Mouse (Mus musculus) lung, postnatal 14 days (tissue): ENCODE results near the gene Olfr223.
"Not testable (repeated sequence)": the region's sequence is repeated elsewhere in the genome, so short reads cannot be mapped to it uniquely, and the experiment has no call there.

Experiments
- DNase-seq: peaks from one replicate; pipeline ENCODE4 v3.0.0; 2021

Olfr223 gene

GRCm38 (mm10) chr11:59593189-59593588 is at the start of gene Olfr223:
Gene Olfr223 (minus strand): TSS chr11:59593289.
- no peak for DNase-seq

GRCm38 (mm10) chr11:59642420-59642819 is 49.3 kb upstream of the Olfr223 start:
- no peak for DNase-seq

- no peak for DNase-seq
Observed at GRCm38 (mm10) chr11:59641227-59641626, 48.1 kb upstream of the Olfr223 start.

- no peak for DNase-seq
Observed at GRCm38 (mm10) chr11:59639957-59640643, 47.0 kb upstream of the Olfr223 start.

GRCm38 (mm10) chr11:59636695-59637414 is 43.8 kb upstream of the Olfr223 start:
- DNase-seq = no peak

- no peak for DNase-seq
Observed at GRCm38 (mm10) chr11:59635821-59636694, 43.0 kb upstream of the Olfr223 start.

GRCm38 (mm10) chr11:59635251-59635795 is 42.2 kb upstream of the Olfr223 start:
- no peak for DNase-seq

- no peak for DNase-seq
Observed at GRCm38 (mm10) chr11:59634001-59634660, 41.0 kb upstream of the Olfr223 start.

- DNase-seq = peak; percentile 76
Observed at GRCm38 (mm10) chr11:59633037-59633436, 39.9 kb upstream of the Olfr223 start.

- DNase-seq = no peak
Observed at GRCm38 (mm10) chr11:59631980-59632379, 38.9 kb upstream of the Olfr223 start.

GRCm38 (mm10) chr11:59629871-59630270 is 36.8 kb upstream of the Olfr223 start:
- no peak for DNase-seq

- no peak for DNase-seq
Observed at GRCm38 (mm10) chr11:59628177-59628576, 35.1 kb upstream of the Olfr223 start.

GRCm38 (mm10) chr11:59626192-59626591 is 33.1 kb upstream of the Olfr223 start:
- DNase-seq = no peak

- peak; percentile 72 for DNase-seq
Observed at GRCm38 (mm10) chr11:59624017-59624630, 31.0 kb upstream of the Olfr223 start.

GRCm38 (mm10) chr11:59622214-59622613 is 29.1 kb upstream of the Olfr223 start:
- no peak for DNase-seq

- not testable (repeated sequence) for DNase-seq
Observed at GRCm38 (mm10) chr11:59616986-59617385, 23.9 kb upstream of the Olfr223 start.

GRCm38 (mm10) chr11:59614120-59614519 is 21.0 kb upstream of the Olfr223 start:
- peak; percentile 62 for DNase-seq

GRCm38 (mm10) chr11:59611646-59612045 is 18.6 kb upstream of the Olfr223 start:
- no peak for DNase-seq

- DNase-seq = no peak
Observed at GRCm38 (mm10) chr11:59602287-59602686, 9.2 kb upstream of the Olfr223 start.

- DNase-seq = no peak
Observed at GRCm38 (mm10) chr11:59600872-59601271, 7.8 kb upstream of the Olfr223 start.

- DNase-seq = no peak
Observed at GRCm38 (mm10) chr11:59599211-59599610, 6.1 kb upstream of the Olfr223 start.

- DNase-seq = no peak
Observed at GRCm38 (mm10) chr11:59596950-59597349, 3.9 kb upstream of the Olfr223 start.
